Mouse (Mus musculus) heart, postnatal 4 days (tissue): ENCODE results near the gene Rps19. TPM values are rescaled to one million over a fixed set of nuclear protein-coding genes. Genes with fewer than 3 reads are reported as not detected.
"Not testable (repeated sequence)": the region's sequence is repeated elsewhere in the genome, so short reads cannot be mapped to it uniquely, and the experiment has no call there.

Experiments used
- DNase-seq: peaks from one replicate; pipeline ENCODE4 v3.0.0; 2021
- total RNA-seq, 2 experiments: library from RNA; stranded (reverse); gene quantifications; 2 replicates each; pipeline ENCODE4 v1.2.3; 2021

The Rps19 gene
- total RNA-seq, 2 experiments from 2014 or later, result 902 to 929 TPM

DNA sequence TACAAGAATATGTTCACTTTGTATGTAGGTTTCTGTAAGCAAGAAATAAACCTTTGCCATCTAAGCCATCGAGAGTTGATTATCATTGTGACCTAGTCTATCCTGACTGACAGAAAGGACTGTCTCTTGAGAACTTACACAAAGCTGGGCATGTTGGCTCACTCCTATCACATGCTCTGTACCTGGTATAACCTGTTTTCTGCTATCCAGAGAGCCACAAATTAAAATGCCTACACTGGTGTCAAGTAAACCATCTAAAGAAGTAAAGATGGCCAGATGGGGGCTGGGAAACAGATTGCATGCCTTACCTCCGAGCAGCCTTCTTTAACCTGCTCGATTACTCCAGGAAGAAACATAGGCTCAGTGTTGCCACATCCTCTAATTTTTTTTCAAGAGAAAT is 6.6 kb upstream of the Rps19 start:
- no peak for DNase-seq

DNA sequence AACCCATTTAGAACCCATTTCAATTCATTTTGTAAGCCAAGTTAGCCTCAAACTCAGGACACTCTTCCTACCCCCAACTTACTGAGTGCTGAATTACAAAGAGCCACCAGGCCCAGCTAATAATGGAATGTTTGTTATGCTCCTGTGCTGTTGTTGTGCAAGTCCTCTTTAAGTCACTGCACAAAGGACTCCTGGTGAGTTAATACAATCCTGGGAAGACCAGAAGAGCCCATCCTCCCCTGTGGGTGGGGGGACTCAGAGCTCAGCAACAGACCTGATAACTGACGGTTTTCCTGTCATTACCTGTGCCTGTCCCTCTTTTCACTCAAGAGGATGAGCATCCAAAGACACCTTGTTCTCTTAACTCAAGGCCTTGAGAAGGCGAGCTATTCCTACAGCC is 4.6 kb upstream of the Rps19 start:
- no peak for DNase-seq

GRCm38 (mm10) chr7:24882416-24883199 is 1.6 kb upstream of the Rps19 start:
- DNase-seq, result no peak

DNA sequence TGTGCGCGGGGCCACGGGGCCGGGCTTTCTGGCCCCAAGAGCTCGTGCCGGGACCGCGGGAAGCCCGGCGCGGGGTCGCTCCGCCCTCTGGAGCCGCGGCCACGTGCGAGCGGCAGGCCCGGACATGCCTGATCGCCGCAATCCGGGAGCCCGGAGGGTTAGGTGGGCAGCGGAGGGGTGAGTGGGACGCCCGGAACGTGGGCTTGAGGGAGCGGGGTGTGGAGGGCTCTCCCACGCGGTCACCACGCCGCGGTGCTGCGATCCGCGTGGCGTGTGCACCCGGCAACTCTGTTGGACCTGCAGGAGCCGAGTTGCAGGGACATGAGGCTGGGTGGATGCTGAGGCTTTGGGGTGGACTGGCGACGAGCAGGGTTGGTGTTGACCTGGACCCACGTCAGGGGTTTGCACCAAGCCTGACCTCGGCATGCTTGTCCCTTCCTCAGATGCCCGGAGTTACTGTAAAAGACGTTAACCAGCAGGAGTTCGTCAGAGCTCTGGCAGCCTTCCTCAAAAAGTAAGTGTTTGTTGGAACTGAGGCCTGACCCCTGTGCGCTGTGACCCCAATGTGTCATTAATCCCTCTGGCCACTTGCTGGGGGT is 621 bp downstream of the Rps19 start:
- DNase-seq, result no peak

DNA sequence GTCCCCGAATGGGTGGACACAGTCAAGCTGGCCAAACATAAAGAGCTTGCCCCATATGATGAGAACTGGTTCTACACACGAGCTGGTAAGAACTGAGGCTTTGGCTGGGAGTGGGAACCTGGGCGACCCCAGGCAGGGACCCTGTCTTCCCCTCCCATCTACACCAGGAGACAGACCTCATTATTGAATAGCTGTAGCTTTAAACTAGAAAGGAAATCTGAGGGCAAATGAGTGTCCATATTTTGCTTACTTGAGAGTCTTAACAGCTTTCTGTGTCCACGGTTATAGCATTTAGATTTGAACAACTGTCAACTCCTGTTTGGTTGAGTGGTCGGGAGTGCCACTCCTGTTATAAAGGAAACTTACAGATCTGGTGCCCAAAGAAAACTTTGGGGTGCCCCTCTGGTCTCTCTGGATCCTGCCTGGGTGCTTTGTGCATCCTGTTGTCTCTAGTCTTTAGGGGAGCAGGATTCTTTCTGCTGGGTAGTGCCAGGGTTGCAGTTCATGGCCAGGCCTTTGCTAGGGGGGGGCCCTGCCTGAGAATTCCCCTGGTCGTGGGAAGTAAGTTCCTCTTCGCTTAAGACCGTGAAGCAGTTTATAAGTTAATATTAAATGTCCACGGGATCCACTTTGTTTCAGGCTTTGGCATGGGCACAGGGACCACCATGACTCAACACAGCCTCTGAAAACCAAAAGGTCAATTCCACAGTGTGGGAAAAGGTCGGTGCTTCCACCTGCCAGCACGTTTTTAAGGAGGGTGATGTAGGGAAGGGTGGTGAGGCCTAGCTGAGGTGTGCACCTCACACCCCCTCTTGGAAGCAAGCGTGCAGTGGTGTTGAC is 1.5 kb downstream of the Rps19 start:
- DNase-seq, result no peak

- peak; percentile 28 for DNase-seq
Measured at GRCm38 (mm10) chr7:24886308-24886633, 2.1 kb downstream of the Rps19 start.

DNA sequence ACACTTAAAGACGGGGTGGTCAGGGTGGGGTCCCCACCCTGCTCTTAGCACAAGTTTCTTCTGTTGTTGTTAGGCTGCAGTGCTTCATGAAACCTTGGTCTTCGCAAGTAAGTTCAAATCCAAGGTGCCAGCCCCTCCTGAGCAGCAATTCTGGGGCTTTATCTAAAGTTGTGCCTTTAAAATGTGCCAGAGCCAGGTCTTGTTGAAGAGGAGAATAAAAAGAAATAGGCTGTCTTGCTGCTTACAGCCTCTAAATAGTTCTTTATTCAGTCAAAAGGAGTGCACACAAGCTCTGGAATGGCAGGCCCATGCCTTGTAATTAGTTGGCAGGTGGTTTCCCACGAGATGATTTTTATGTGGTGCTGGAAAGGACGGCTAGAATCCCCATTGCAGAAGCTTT is 2.9 kb downstream of the Rps19 start:
- no peak for DNase-seq

- DNase-seq, result no peak
Measured at GRCm38 (mm10) chr7:24889431-24890220, 5.5 kb downstream of the Rps19 start.

GRCm38 (mm10) chr7:24890281-24891216 is 6.4 kb downstream of the Rps19 start:
- DNase-seq, result peak; percentile 78

GRCm38 (mm10) chr7:24891241-24892124 is 7.3 kb downstream of the Rps19 start:
- no peak for DNase-seq

GRCm38 (mm10) chr7:24892125-24892583 is 8.0 kb downstream of the Rps19 start:
- DNase-seq, result no peak

GRCm38 (mm10) chr7:24895749-24896148 is 11.6 kb downstream of the Rps19 start:
- DNase-seq, result not testable (repeated sequence)

GRCm38 (mm10) chr7:24896269-24896668 is 12.1 kb downstream of the Rps19 start:
- no peak for DNase-seq

- DNase-seq, result no peak
Measured at GRCm38 (mm10) chr7:24897224-24897623, 13.1 kb downstream of the Rps19 start, which contains the start of gene Cd79a. Cd79a (plus strand) TSS chr7:24897381.

GRCm38 (mm10) chr7:24897959-24898358 is 13.8 kb downstream of the Rps19 start:
- no peak for DNase-seq

DNA sequence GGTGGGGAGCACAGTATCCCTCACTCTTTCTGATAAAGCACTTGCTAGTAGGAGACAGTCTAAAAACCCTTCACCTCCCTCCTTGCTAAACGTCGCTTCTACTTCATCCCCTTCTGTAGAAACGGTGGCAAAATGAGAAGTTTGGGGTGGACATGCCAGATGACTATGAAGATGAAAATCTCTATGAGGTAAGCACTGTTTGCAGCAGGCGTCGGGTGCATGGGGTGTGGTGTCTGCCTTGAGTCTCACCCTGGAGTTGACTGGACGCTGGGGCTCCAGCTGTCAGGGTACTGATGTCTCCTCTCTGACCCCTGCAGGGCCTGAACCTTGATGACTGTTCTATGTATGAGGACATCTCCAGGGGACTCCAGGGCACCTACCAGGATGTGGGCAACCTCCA is 16.9 kb downstream of the Rps19 start:
- DNase-seq, result no peak

- DNase-seq, result no peak
Measured at GRCm38 (mm10) chr7:24901842-24902241, 17.7 kb downstream of the Rps19 start.

DNA sequence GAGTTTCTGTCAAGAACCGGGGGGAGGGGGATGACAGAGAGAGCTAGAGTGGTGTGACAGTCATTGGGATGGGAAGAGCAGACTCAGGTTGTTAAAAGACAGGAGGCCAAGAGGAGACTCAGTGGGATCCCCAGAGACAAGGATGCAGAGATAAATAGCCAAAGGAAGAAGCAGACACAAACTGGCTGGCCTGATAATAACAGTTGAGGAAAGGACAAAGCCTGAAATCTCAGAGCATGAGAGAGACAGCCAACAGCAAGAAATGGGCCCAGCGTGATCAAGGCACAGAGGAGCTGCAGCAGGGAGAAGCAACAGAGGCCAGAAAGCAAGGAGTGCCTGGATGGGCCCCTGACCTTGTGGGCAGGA is 18.1 kb downstream of the Rps19 start:
- DNase-seq, result no peak

DNA sequence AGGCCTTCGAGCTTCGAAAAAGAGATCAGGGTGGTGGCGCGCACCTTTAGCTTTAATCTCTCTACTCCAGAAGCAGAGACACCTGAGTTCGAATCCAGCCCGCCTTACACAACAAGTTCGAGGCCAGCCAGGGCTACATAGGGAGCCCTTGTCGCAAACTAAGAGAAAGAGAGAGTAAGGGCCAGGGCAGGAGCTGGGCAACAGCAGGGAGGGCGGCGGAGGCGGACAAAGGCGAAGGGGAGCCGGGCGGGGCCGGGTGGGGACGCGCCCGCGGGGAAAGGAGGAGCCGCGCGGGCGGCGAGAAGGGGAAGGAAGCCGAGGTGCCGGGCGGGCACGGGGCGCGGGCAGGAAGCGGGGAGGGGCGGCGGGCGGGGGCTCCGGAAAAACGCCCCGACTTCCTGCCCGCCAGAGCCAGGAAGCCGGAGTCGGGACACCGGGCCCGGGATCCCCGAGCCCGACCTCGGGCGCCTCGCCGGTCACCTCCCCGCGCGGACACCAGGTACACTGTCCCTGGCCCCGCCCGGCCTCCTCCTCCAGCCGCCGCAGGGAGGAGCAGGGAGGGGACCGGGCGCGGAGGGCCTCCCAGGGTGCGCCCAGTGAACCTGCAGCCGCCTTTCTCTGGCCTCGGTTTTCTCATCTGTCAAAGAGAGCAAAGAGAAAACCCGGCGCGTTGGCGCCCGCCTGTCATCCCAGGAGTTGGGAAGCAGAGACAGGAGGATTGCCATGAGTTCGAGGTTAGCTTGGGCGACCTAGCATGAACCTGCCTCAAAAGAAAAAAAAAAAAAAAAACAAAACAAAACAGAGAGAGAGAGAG is 18.7 kb downstream of the Rps19 start, which contains the start of gene Arhgef1:
Gene Arhgef1, plus strand, starts transcription at position 283 of the 814 bp plus-strand sequence.
- DNase-seq, result peak; percentile 74
